In the genomic region with DNA sequence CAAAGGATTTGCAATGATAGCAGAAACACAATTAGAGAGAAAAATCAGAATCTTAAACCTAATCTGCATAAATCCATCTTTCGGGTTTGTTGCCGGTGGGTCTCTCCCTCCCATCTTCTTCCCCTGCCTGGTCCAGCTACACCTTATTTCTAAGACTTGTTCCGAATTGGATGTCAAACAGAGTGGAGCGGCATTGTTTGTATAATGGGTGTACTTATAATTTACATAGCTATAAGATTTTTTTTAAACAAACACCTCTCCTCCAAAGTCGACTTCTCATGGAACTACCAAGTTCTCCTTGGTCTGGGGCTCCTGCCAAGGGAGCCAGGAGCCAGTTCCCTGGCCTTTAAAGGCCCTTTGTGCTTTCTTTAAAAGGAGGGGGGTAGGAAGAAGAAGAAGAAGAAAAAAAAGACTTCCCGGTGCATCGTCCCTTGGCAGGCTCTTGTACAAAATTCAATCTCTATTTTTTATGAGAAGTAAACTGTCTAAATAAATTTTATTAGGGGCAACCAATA, we compare ENCODE assay signal across 19 mouse cellular contexts. TPM values are rescaled to one million over a fixed set of nuclear protein-coding genes. Genes with fewer than 3 reads are reported as not detected.
"Had no signal": no experiment of that assay in that cellular context is flagged by ENCODE, and none has a peak within 500 bp of the region (broad histone marks: within the 10 kb centered on the region; RNA-seq: fewer than 3 reads in every experiment).

No protein-coding gene starts in this region.

- ATAC-seq: liver, embryonic 12.5 days had no signal

- H3K4me3 ChIP-seq: limb, embryonic 15.5 days; liver, embryonic 12.5 days; midbrain, embryonic 12.5 days; myocyte; neural tube, embryonic 12.5 days had no signal

- H3K9me3 ChIP-seq: limb, embryonic 15.5 days; liver, embryonic 12.5 days; midbrain, embryonic 12.5 days; neural tube, embryonic 12.5 days had no signal

- H3K9ac ChIP-seq: limb, embryonic 15.5 days; liver, embryonic 12.5 days; lung, embryonic 14.5 days; midbrain, embryonic 12.5 days; neural tube, embryonic 12.5 days had no signal

- H3K27ac ChIP-seq: limb, embryonic 15.5 days; liver, embryonic 12.5 days; midbrain, embryonic 12.5 days; neural tube, embryonic 12.5 days had no signal

- H3K4me2 ChIP-seq: limb, embryonic 15.5 days; liver, embryonic 12.5 days; lung, embryonic 14.5 days; midbrain, embryonic 12.5 days; neural tube, embryonic 12.5 days had no signal

- H3K36me3 ChIP-seq: limb, embryonic 15.5 days; liver, embryonic 12.5 days; midbrain, embryonic 12.5 days; neural tube, embryonic 12.5 days had no signal

- DNase-seq: kidney, adult 8-10 months; kidney, postnatal 25 days; lung, embryonic 14.5 days; lung, postnatal 10 days; lung, postnatal 4 days; right cerebral cortex, adult 18-20 months; right cerebral cortex, postnatal 25 days; thymus, postnatal 36 days had no signal

RNA-seq across cellular contexts. Expression of gene Otp, which starts 3.5 kb away (rescaled TPM):
- polyA plus RNA-seq: kidney, embryonic 16.5 days; limb, embryonic 11.5 days; limb, embryonic 15.5 days; liver, embryonic 12.5 days; liver, embryonic 16.5 days; lung, embryonic 14.5 days; myocyte; small intestine, adult 2 months; stomach, embryonic 16.5 days; thymus, postnatal 0 days had no signal
